Mouse (Mus musculus) embryonic facial prominence, embryonic 13.5 days (tissue): ENCODE measurements around the gene Aen. TPM values are rescaled to one million over a fixed set of nuclear protein-coding genes. Genes with fewer than 3 reads are reported as not detected.
A peak's percentile ranks its signal among the peaks of the same experiment; 100 is the strongest.

ENCODE experiments used
- ATAC-seq: fragments of 200-750 bp; cut with Nextera tagmentation; 2 replicates; pipeline ENCODE4 v1.8.0; 2017; ENCODE audit warnings: low read depth; ENCODE audit not compliant: insufficient number of reproducible peaks, insufficient read depth, low FRiP score, low TSS enrichment
- H3K27ac ChIP-seq: fragments of 300-500 bp; sonication (generic); 2 replicates; pipeline ENCODE4 v1.5.1; 2015; ENCODE audit warnings: moderate library complexity, mild to moderate bottlenecking, inconsistent platforms
- H3K27me3 ChIP-seq: fragments of 300-500 bp; sonication (generic); 2 replicates; pipeline ENCODE4 v1.6.1; 2015; ENCODE audit warnings: mild to moderate bottlenecking, inconsistent platforms
- H3K36me3 ChIP-seq: fragments of 300-500 bp; sonication (generic); 2 replicates; pipeline ENCODE4 v1.6.1; 2015; ENCODE audit warnings: mild to moderate bottlenecking, inconsistent platforms
- H3K4me1 ChIP-seq: fragments of 300-500 bp; sonication (generic); 2 replicates; pipeline ENCODE4 v1.6.1; 2015; ENCODE audit warnings: inconsistent platforms
- H3K4me2 ChIP-seq: fragments of 300-500 bp; sonication (generic); 2 replicates; pipeline ENCODE4 v1.6.1; 2015; ENCODE audit warnings: moderate library complexity, mild to moderate bottlenecking, inconsistent platforms
- H3K4me3 ChIP-seq: fragments of 300-500 bp; sonication (generic); 2 replicates; pipeline ENCODE4 v1.5.1; 2015; ENCODE audit warnings: mild to moderate bottlenecking, inconsistent platforms
- H3K9ac ChIP-seq: fragments of 300-500 bp; sonication (generic); 2 replicates; pipeline ENCODE4 v1.6.1; 2015; ENCODE audit warnings: mild to moderate bottlenecking, inconsistent platforms
- H3K9me3 ChIP-seq: fragments of 300-500 bp; sonication (generic); 2 replicates; pipeline ENCODE4 v1.6.1; 2016; ENCODE audit warnings: inconsistent platforms
- WGBS: fragments of 180-500 bp; shearing (Covaris S2); methylation state at CpG from one replicate; pipeline ENCODE4 v1.1.7; 2015; ENCODE audit warnings: mixed read lengths; 5-methylcytosine and 5-hydroxymethylcytosine counted together
- polyA plus RNA-seq: library from polyadenylated mRNA; unstranded; fragments of >200 nt; fragmentation: Nextera tagmentation; extraction: Ambion mirVana; gene quantifications from 2 replicates; pipeline ENCODE4 v1.2.1, GENCODE M21; 2015

The Aen gene
- polyA plus RNA-seq, 1 experiment from 2014 or later = 41.8 TPM

DNA sequence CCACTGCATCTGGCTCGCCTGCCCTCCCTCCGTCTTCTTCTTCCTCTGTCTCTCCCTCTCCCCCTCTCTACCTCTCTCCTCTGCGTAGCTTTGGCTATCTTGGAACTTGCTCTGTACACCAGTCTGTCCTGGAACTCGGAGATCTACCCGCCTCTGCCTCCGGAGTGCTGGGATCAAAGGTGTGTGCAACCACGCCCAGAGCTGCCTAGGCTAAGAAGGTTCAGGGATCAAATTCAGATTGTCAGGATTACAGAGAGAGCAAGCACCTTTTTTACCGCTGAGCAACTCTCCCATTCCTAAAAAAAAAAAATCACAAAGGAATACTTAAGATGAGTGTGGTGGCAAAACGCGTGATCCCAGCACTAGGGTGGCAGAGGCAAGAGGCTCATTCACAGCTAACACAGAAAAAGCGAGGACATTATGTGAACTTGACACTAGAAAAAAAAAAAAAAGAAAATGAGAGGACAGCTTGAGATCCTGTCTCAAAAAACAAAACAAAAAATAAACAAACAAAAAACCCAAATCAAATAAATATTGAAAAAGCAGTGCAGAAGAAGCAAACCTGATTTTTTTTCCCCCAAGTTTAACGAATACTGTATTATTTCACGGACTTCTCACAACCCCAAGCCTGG is 517 bp upstream of the Aen start:
- peak overlapping the region; percentile 97 for H3K4me3 ChIP-seq
- 57% methylated on average over 13 of the region's 13 CpGs for WGBS
- peaks cover 11% of the 10 kb centered on the region; the same call in 1 of the 2 replicates for H3K36me3 ChIP-seq
- 0 out of 2 replicates have a peak overlapping the region, but pooled peaks have one; percentile 49 for H3K27ac ChIP-seq
- H3K27me3 ChIP-seq = peaks cover 4% of the 10 kb centered on the region
- no peak for ATAC-seq
- H3K4me2 ChIP-seq = peak overlapping the region; percentile 93
- H3K9me3 ChIP-seq = no peaks in the 10 kb centered on the region
- H3K4me1 ChIP-seq = peaks cover 20% of the 10 kb centered on the region
- peak overlapping the region; percentile 67 for H3K9ac ChIP-seq

GRCm38 (mm10) chr7:78897567-78897966 is 1.9 kb downstream of the Aen start:
- WGBS = 94% methylated on average over 3 of the region's 3 CpGs
- Histone ChIP-seq H3K9ac (no peak overlapping the region), H3K27me3 (no peaks in the 10 kb centered on the region), H3K4me2 (peak overlapping the region; percentile 93), H3K27ac (no peak overlapping the region), H3K4me1 (peaks cover 20% of the 10 kb centered on the region), H3K36me3 (peaks cover 20% of the 10 kb centered on the region), H3K9me3 (no peaks in the 10 kb centered on the region), H3K4me3 (no peak overlapping the region; the same call in 1 of the 2 replicates)
- no peak for ATAC-seq

DNA sequence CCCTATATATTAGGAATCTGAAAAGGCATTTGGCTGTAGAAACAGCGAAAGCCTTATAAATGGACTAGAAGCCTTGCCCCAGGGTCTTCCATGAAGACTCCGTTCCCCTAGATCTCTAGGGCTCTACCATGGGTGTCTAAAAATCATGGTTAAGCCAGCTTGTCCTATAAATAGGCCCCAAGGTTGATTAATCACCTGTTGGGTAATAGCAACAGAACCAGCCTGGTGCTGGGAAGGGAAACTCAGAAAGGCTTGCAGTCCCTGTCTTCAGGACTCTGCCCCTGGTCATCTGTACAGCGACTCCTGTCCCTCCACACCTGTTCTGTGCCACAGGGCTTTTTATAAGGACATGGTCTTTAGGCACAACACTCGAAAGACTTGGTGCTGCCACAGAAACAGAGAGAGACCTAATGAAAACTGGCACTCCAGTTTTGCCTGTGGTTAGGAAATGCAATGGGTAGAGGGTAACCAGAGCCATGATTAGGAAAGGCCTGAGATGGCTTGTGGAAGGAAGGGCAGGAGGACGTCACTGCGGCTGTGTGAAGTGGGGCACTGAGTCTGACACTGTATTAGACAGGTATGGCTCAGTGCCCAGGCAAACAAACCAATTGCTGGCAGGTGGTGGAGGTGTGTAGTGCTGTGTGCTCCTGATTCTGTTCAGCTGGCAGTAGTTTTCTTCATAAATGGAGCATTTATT is 7.7 kb downstream of the Aen start:
- Histone ChIP-seq H3K9me3 (no peaks in the 10 kb centered on the region), H3K4me1 (no peaks in the 10 kb centered on the region), H3K36me3 (peaks cover 54% of the 10 kb centered on the region), H3K9ac (no peak overlapping the region), H3K27me3 (no peaks in the 10 kb centered on the region), H3K4me2 (no peak overlapping the region), H3K27ac (no peak overlapping the region), H3K4me3 (no peak overlapping the region)
- no peak; the same call in 1 of the 2 replicates for ATAC-seq
- WGBS = 93% methylated on average over 6 of the region's 6 CpGs

- Histone ChIP-seq H3K27ac (no peak overlapping the region), H3K9me3 (no peaks in the 10 kb centered on the region), H3K9ac (no peak overlapping the region), H3K4me2 (no peak overlapping the region), H3K36me3 (peaks cover 55% of the 10 kb centered on the region), H3K4me3 (no peak overlapping the region), H3K27me3 (no peaks in the 10 kb centered on the region), H3K4me1 (no peaks in the 10 kb centered on the region)
- WGBS = 81% methylated on average over 2 of the region's 2 CpGs
- no peak for ATAC-seq
These were observed 8.5 kb downstream of the Aen start for GRCm38 (mm10) chr7:78904175-78904574.

- no peak for ATAC-seq
- 68% methylated on average over 6 of the region's 6 CpGs for WGBS
- H3K4me3 ChIP-seq = no peak overlapping the region
- H3K9ac ChIP-seq = no peak overlapping the region
- peaks cover 33% of the 10 kb centered on the region for H3K36me3 ChIP-seq
- H3K27ac ChIP-seq = no peak overlapping the region; the same call in 1 of the 2 replicates
- no peaks in the 10 kb centered on the region for H3K27me3 ChIP-seq
- no peaks in the 10 kb centered on the region for H3K9me3 ChIP-seq
- peaks cover 18% of the 10 kb centered on the region for H3K4me1 ChIP-seq
- H3K4me2 ChIP-seq = no peak overlapping the region
These were observed 13.4 kb downstream of the Aen start for GRCm38 (mm10) chr7:78909026-78909425.

DNA sequence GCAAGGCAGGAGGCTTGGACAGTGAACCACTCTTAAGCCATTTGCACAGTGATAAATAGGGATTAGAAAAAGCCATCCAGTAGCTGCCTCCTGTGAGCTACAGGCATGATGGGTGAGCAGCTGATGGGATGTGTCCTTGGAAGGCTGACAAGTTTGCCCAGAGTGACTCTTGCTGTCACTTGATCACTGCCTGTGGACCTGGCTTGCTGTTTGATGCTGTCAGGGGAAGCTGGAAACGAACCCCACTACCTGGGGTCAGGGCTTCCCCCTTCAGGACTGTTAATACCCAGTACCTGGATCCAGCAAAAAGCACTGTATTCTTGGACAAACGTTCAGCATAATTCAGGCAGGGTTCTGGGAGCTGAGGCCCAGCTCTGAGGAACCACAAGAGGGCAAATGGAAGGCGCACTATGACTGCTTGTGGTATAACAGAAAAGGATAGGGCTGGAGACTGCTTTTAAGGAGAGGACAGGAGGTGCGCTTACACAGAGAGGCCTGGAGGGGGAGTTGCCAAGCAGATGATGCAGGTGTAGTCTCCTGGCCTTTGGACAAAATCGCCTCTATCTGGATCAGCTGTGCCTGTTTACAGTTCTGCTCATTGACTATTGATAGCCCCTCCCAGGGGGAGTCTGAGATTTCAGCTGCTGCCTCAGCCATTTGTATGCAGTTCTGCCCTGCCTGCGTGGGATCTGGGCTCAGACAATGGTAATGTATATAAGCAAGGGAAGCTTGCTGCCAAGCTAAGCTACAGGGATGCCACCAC is 14.9 kb downstream of the Aen start:
- Histone ChIP-seq H3K4me3 (no peak overlapping the region), H3K36me3 (peaks cover 24% of the 10 kb centered on the region), H3K27ac (no peak overlapping the region), H3K4me2 (no peak overlapping the region), H3K27me3 (no peaks in the 10 kb centered on the region), H3K4me1 (peaks cover 22% of the 10 kb centered on the region), H3K9me3 (no peaks in the 10 kb centered on the region), H3K9ac (no peak overlapping the region)
- no peak for ATAC-seq
- 42% methylated on average over 6 of the region's 6 CpGs for WGBS

DNA sequence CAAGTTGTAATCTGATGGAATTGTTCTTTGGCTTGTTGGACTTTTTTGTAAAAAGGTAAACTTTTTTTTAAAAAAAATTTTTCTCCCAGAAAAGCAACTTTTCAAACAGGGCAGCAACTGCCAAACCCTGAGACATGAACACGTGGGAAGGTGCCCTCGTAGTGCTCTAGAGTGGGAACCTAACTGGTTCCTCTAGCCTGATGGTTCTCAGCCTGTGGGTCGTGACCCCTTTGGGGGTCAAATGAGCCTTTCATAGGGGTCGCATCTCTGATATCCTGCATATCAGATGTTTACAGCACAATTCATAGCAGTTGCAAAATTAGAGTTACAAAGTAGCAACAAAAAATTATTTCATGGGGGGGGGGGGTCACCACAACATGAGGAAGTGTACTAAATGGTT is 15.6 kb downstream of the Aen start:
- ATAC-seq = no peak
- no peaks in the 10 kb centered on the region for H3K9me3 ChIP-seq
- H3K4me3 ChIP-seq = no peak overlapping the region
- H3K4me1 ChIP-seq = peaks cover 22% of the 10 kb centered on the region
- no peaks in the 10 kb centered on the region for H3K27me3 ChIP-seq
- H3K36me3 ChIP-seq = peaks cover 17% of the 10 kb centered on the region
- H3K27ac ChIP-seq = no peak overlapping the region
- H3K9ac ChIP-seq = no peak overlapping the region
- 84% methylated on average over 4 of the region's 4 CpGs for WGBS
- H3K4me2 ChIP-seq = no peak overlapping the region

- 17% methylated on average over 20 of the region's 20 CpGs for WGBS
- ATAC-seq = no peak
- peak overlapping the region; percentile 54 for H3K4me2 ChIP-seq
- H3K9ac ChIP-seq = peak overlapping the region; percentile 40
- H3K27me3 ChIP-seq = no peaks in the 10 kb centered on the region
- H3K4me3 ChIP-seq = peak overlapping the region; percentile 12; the same call in 1 of the 2 replicates
- peaks cover 6% of the 10 kb centered on the region; the same call in 1 of the 2 replicates for H3K36me3 ChIP-seq
- H3K4me1 ChIP-seq = peaks cover 22% of the 10 kb centered on the region
- H3K27ac ChIP-seq = no peak overlapping the region
- no peaks in the 10 kb centered on the region for H3K9me3 ChIP-seq
These were observed 16.8 kb downstream of the Aen start for GRCm38 (mm10) chr7:78912253-78912973.

- no peak for ATAC-seq
- no peaks in the 10 kb centered on the region for H3K27me3 ChIP-seq
- H3K4me3 ChIP-seq = peak within 1 kb of the TSS; percentile 12; the same call in 1 of the 2 replicates
- H3K4me2 ChIP-seq = peak within 1 kb of the TSS; percentile 54
- 68% methylated on average over 5 of the region's 5 CpGs for WGBS
- peaks cover 6% of the 10 kb centered on the region; the same call in 1 of the 2 replicates for H3K36me3 ChIP-seq
- peaks cover 22% of the 10 kb centered on the region for H3K4me1 ChIP-seq
- H3K9ac ChIP-seq = peak within 1 kb of the TSS; percentile 40
- no peak within 1 kb of the TSS for H3K27ac ChIP-seq
- H3K9me3 ChIP-seq = no peaks in the 10 kb centered on the region
These were observed 17.4 kb downstream of the Aen start, which contains the start of gene Isg20 for GRCm38 (mm10) chr7:78912974-78913474. Gene Isg20 (plus strand): TSS chr7:78913424.

DNA sequence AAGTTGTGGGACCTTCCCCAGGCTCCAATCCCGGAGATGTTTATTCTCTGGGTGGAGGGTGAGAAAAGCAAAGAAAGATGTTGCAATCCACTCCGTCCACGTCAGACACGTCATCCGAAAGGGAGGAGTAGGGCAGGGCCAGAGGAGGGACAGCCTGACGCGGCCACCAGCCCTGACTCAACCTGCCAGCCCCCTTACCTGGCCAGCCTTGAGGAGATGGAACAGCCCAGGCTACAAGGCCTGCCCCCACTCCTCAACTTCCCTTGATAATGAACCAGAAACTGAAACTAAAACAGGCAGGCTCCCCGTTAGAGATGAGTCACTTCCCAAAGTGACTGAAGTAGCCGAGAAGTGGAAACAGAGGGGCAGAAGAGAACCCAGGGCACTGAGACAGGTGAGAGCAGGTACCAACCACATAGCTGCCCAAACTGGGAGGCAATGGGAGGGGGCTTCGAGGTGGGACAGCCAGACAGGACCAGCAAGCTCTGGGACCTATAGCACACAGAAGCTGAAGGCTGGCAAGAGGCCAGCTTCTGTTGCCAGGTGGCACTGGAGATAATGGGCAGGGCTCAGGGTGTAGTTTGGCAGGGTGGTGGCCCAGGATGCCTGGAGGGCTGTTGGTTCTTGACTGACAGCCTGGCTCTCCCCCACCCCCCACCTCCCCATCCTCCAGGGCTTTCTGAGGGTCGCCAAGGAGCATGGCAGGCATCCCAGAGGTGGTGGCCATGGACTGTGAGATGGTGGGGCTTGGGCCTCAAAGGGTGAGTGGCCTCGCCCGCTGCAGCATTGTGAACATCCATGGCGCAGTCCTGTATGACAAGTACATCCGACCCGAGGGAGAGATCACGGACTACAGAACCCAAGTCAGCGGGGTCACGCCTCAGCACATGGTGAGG is 18.2 kb downstream of the Aen start:
- Histone ChIP-seq H3K9ac (no peak overlapping the region), H3K36me3 (no peaks in the 10 kb centered on the region; the same call in 1 of the 2 replicates), H3K4me1 (peaks cover 22% of the 10 kb centered on the region), H3K4me2 (no peak overlapping the region), H3K27me3 (no peaks in the 10 kb centered on the region), H3K27ac (no peak overlapping the region), H3K9me3 (no peaks in the 10 kb centered on the region), H3K4me3 (no peak overlapping the region)
- no peak for ATAC-seq
- 79% methylated on average over 19 of the region's 19 CpGs for WGBS
